Mouse (Mus musculus): ENCODE measurements around the gene Ap2a2. TPM values are rescaled to one million over a fixed set of nuclear protein-coding genes. Genes with fewer than 3 reads are reported as not detected.

The Ap2a2 gene
- polyA plus RNA-seq, 1 experiment from 2014 or later, result 91.6 TPM

DNA sequence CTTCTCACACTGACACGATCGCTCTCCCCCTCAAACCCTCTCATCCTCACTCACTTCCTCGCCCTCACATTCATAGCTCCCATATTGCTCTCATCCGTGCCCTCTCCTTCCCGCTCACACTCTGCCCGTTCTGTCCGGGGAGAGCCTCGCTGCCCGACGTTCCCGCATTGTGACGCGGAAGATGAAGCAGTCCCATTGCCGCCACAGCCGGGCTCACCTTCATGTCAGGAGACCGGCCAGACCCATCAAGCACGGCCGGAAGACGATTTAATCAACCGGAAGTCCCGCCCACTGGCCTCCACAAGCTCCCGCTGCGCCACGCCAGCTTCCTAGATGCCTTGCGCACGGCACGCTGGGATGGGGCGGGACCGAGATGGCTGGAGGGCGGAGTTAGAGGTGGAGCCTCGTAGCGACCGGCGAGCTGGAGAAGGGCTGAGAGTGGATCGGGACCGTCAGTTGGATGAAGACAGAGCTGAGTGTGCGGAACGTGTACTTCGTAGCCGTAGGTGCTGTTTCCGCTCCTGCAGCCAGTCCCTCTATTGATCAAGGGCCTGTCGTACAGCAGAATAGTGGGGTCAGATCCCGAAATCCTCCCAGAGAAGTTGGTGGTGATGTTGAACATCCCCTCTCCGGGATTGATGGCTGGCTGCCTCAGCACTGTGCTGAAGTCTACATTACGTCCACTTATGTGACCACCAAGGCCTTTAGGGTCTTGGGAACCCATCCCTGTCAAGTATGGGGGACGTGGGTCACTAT lies 22.2 kb upstream of the Ap2a2 start, which contains the start of gene Chid1:
Chid1 (minus strand) TSS at position 302 of the 756 bp plus-strand sequence.
- H3K27ac ChIP-seq, result peak within 1 kb of the TSS; percentile 79
- H3K9ac ChIP-seq, result peak within 1 kb of the TSS; percentile 87
- H3K4me3 ChIP-seq, result peak within 1 kb of the TSS; percentile 78
- no peaks in the 10 kb centered on the region for H3K27me3 ChIP-seq (replicated peaks)
- no peaks in the 10 kb centered on the region for H3K9me3 ChIP-seq (replicated peaks)
- H3K4me1 ChIP-seq, result peaks cover 34% of the 10 kb centered on the region
- ATAC-seq, result peak; percentile 96
- H3K36me3 ChIP-seq, result 0 out of 2 replicates have a peak, but pooled peaks cover 5% of the 10 kb centered on the region
- H3K4me2 ChIP-seq, result peak within 1 kb of the TSS; percentile 96
- WGBS (ENCODE audit: insufficient replicate concordance), result under 1% methylated on average over 46 of the region's 46 CpGs

DNA sequence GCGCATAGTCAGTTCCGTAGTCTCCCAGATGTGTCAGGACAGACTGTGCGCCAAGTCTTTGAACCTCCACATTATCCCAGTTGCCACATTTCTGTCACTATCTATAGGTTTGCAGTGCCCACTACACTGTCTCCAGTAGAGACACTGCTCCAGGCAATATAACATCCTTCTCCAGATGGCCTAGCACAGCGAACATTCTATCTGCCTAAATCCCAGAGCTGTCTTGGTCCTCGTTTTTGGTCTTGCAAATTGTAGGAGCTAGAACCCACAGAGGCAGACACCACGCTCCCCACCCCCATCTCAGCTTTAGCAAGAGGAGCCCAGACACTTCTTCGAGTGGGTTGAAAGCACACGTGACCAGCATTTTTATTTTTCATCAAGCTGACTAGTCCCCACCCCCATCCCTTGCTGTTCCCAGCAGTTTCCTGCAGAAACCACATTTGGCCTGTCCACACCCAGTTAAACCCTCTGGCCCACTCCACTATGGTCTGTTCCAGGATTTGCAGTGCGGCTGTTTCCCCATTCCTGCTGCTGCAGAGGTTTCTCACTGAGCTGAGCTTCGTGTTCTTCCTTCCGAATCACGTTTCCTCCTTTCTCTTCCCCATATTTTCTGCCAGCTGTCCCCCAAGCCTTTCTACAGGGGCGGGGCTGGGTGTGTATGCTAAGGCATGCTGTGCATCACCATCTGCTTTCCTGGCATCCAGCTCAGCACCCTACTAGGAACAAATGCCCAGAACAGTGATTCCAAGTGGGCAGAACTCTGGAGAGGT lies 21.5 kb upstream of the Ap2a2 start:
- H3K9ac ChIP-seq, result peak overlapping the region; percentile 87
- 24% methylated on average over 13 of the region's 13 CpGs for WGBS (ENCODE audit: insufficient replicate concordance)
- peak overlapping the region; percentile 78 for H3K4me3 ChIP-seq
- no peaks in the 10 kb centered on the region for H3K27me3 ChIP-seq (replicated peaks)
- H3K27ac ChIP-seq, result peak overlapping the region; percentile 79
- H3K9me3 ChIP-seq (replicated peaks), result no peaks in the 10 kb centered on the region
- H3K4me2 ChIP-seq, result peak overlapping the region; percentile 96
- peak; percentile 62 for ATAC-seq
- H3K36me3 ChIP-seq, result 0 out of 2 replicates have a peak, but pooled peaks cover 5% of the 10 kb centered on the region
- H3K4me1 ChIP-seq, result peaks cover 32% of the 10 kb centered on the region

DNA sequence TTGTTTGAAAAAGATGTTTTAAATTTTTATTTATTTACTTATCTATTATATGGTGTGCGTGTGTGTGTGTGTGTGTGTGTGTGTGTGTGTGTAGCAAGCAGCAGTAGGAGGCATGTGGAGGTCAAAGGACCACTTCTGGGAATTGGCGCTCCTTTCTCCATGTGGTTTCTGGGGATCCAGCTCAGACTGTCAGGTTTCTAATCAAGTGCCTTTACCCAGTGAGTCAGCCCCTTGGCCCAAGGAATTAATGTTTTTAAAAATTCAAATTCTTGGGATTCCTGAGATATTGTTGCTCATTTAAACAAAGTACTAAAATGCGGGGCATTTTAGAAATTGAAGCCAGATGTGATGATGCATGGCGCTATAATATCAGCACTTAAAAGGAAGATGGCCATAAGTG lies 20.3 kb upstream of the Ap2a2 start:
- Histone ChIP-seq H3K27ac (no peak overlapping the region), H3K27me3 (replicated peaks) (no peaks in the 10 kb centered on the region), H3K4me3 (no peak overlapping the region), H3K4me1 (peaks cover 32% of the 10 kb centered on the region), H3K9me3 (replicated peaks) (no peaks in the 10 kb centered on the region), H3K4me2 (no peak overlapping the region), H3K9ac (no peak overlapping the region), H3K36me3 (0 out of 2 replicates have a peak, but pooled peaks cover 1% of the 10 kb centered on the region)
- 81% methylated on average over 4 of the region's 4 CpGs for WGBS (ENCODE audit: insufficient replicate concordance)
- no peak for ATAC-seq

DNA sequence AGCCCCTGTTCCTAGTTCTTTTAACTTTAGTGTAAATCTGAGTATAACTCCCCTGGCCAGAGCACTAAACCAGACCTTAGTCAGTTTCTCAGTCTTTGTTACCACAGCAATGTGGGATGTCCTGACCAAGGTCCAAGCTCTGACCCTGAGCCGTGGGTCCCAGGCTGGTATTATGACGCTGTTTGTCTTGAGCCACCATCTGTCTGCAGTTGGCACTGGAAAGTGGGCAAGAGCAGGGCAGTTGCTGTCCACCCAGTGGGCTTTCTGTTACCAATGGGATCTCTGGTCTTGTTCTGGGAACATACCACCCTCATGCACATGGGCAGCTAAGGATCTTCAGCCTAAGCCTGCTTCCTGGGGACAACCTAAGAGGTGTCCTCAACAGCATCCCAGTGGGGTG lies 19.4 kb upstream of the Ap2a2 start:
- H3K27ac ChIP-seq, result no peak overlapping the region
- no peaks in the 10 kb centered on the region for H3K36me3 ChIP-seq
- WGBS (ENCODE audit: insufficient replicate concordance), result 76% methylated on average over 2 of the region's 2 CpGs
- no peak overlapping the region for H3K9ac ChIP-seq
- no peak overlapping the region for H3K4me2 ChIP-seq
- ATAC-seq, result no peak
- H3K4me1 ChIP-seq, result peaks cover 31% of the 10 kb centered on the region
- no peaks in the 10 kb centered on the region for H3K27me3 ChIP-seq (replicated peaks)
- H3K4me3 ChIP-seq, result no peak overlapping the region
- H3K9me3 ChIP-seq (replicated peaks), result no peaks in the 10 kb centered on the region

DNA sequence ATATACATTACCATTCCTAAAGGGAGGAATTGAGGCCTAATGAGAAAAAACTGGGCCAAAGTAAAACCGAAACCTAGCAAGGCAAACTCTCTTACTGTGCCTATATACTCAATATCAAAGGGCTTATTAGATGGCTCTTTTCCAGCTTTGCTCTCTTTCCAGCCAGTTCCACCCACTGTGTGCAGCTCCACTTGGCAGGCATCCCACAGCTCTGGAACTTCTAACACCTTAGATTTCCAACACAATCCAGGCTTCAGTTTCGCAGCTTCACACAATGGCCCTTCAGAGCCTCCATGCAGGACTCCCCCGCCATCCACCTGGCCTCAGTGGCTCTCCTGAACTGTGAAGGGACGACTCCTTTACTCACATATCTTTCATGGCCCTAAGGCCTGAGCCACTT lies 17.3 kb upstream of the Ap2a2 start:
- Histone ChIP-seq H3K27ac (no peak overlapping the region), H3K4me3 (no peak overlapping the region), H3K36me3 (no peaks in the 10 kb centered on the region), H3K9ac (no peak overlapping the region), H3K27me3 (replicated peaks) (no peaks in the 10 kb centered on the region), H3K4me1 (peaks cover 15% of the 10 kb centered on the region), H3K9me3 (replicated peaks) (no peaks in the 10 kb centered on the region), H3K4me2 (no peak overlapping the region)
- ATAC-seq, result no peak
- WGBS (ENCODE audit: insufficient replicate concordance), result 76% methylated on average over 4 of the region's 4 CpGs

DNA sequence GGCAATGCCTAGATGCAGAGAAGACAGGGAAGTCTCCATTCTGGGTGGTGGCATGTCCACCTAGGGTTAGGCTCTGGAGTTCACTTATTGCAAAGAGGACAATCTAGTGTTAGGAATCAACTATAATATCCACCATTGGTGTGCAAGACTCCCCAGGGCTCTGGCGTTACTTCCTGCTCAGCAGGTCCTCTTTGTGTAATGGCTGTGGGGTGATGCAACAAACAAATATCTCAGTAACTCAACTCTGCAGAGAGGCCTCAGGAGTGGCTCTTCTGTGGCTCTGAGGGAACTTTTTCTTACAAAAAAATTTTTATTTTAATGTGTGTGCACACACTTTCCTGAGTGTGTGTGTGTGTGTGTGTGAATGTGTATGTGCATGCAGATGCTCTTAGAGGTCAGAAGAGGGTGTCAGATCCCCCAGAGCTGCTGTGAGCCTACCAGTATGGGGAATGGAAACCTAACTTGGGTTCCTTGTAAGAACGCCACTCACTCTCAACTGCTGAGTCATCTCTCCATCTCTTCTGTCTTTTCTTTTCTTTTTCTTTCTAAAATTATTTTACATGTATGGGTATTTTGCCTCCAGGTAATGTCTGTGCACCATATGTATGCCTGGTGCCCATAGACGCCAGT lies 12.4 kb upstream of the Ap2a2 start:
- Histone ChIP-seq H3K4me3 (no peak overlapping the region), H3K27ac (no peak overlapping the region), H3K4me2 (no peak overlapping the region), H3K9me3 (replicated peaks) (no peaks in the 10 kb centered on the region), H3K4me1 (no peaks in the 10 kb centered on the region), H3K36me3 (no peaks in the 10 kb centered on the region), H3K27me3 (replicated peaks) (no peaks in the 10 kb centered on the region), H3K9ac (no peak overlapping the region)
- ATAC-seq, result no peak
- WGBS (ENCODE audit: insufficient replicate concordance), result 66% methylated on average over 3 of the region's 3 CpGs

DNA sequence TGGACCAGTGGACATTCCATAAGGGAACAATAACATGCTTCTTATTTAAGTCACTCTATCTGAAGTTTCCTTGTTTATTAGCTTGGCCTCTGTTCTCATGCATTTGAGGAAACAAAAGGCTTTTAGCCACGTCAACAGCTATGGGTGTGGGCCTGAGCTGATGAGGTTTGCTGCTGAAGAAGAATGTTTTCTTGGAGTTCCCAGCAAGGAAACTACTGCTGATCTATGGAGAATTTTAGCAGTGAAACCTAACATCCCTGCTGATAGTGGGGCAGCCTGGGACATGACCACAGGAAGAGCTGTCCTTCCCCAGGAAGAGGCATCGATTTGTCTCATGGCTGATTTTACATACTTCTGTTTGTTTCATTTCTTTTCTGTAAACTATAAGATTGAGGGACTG lies 11.5 kb upstream of the Ap2a2 start:
- H3K9me3 ChIP-seq (replicated peaks), result no peaks in the 10 kb centered on the region
- 0 out of 2 replicates have a peak overlapping the region, but pooled peaks have one; percentile 3 for H3K27ac ChIP-seq
- no peak overlapping the region for H3K4me2 ChIP-seq
- H3K36me3 ChIP-seq, result no peaks in the 10 kb centered on the region
- no peak overlapping the region for H3K9ac ChIP-seq
- no peaks in the 10 kb centered on the region for H3K27me3 ChIP-seq (replicated peaks)
- H3K4me1 ChIP-seq, result no peaks in the 10 kb centered on the region; the same call in 1 of the 2 replicates
- no peak overlapping the region for H3K4me3 ChIP-seq
- no peak for ATAC-seq
- 57% methylated on average over 2 of the region's 2 CpGs for WGBS (ENCODE audit: insufficient replicate concordance)

DNA sequence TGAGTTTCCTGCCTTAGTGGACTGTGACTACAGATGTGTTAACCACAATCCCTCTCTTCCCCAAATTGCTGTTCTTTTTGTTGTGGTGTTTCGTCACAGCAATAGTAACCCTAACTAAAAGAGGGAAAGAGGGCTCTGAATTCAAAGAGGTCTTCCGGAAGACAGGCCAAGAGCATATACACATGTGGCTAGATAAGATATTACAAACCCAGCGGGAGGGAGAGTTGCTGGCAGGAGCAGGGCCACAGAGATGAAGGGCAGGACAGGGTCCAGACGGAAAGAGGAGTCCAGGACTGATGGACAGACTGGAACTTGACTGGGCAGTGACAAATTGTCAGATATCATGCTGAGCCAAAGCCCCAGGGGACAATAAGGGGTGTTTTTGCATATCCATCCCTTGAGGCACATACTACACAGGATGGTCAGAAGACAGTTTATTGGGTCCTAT lies 3.6 kb upstream of the Ap2a2 start:
- H3K4me2 ChIP-seq, result peak overlapping the region; percentile 90
- H3K9me3 ChIP-seq (replicated peaks), result no peaks in the 10 kb centered on the region
- H3K9ac ChIP-seq, result peak overlapping the region; percentile 99
- ATAC-seq, result peak; percentile 67
- H3K4me1 ChIP-seq, result peaks cover 68% of the 10 kb centered on the region
- WGBS (ENCODE audit: insufficient replicate concordance), result 16% methylated on average over 4 of the region's 4 CpGs
- H3K4me3 ChIP-seq, result peak overlapping the region; percentile 15
- H3K27me3 ChIP-seq (replicated peaks), result no peaks in the 10 kb centered on the region
- peak overlapping the region; percentile 98 for H3K27ac ChIP-seq
- H3K36me3 ChIP-seq, result no peaks in the 10 kb centered on the region

DNA sequence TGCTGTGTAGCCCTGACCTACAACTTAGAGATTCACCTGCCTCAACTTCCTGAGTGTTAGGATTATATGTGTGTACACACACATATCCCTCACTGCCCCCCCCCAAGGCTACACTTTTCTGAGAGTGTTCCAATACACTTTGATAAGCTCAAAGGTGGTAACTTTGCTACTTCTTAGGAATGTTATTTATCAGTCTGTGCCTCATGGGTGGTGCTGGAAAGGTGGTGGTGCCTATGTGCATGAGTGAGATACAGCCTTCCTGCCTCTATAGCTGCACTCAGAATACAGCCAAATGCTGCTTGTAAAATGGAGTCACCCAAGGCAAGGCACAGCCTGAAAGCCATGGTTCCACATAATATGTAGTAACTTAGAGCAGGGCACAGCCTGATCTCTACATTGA lies 3.0 kb upstream of the Ap2a2 start:
- H3K27me3 ChIP-seq (replicated peaks), result no peaks in the 10 kb centered on the region
- no peaks in the 10 kb centered on the region for H3K36me3 ChIP-seq
- peak overlapping the region; percentile 98 for H3K27ac ChIP-seq
- no peaks in the 10 kb centered on the region for H3K9me3 ChIP-seq (replicated peaks)
- peak overlapping the region; percentile 90 for H3K4me2 ChIP-seq
- H3K9ac ChIP-seq, result peak overlapping the region; percentile 99
- peak overlapping the region; percentile 15 for H3K4me3 ChIP-seq
- peak; percentile 75 for ATAC-seq
- peaks cover 74% of the 10 kb centered on the region for H3K4me1 ChIP-seq

DNA sequence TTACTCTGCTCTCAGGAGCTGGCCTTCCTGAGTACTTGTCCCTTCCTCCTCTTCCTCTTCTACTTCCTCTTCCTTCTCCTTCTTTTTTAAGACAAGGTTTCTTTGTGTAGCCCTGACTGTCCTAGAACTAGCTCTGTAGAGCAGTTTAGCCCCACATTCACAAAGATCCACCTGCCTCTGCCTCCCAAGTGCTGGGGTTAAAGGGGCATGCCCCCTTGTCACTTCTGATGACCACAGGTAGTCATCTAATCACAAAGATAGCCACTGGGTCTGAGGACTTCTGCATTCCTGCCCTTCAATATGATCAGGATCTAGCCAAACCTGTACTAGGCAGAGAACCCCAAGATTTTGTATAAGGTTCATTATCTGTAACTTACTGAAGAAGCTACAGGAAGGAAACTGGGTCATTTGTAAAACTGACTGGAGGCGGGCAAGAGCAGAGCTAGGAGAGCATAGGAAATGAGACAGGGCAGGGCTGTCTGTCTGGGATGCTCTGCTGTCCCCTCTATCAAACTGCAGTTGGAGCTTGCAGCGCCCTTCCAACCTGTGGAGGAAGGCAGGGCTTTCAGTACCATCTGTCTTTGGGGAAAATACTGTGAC lies 2.1 kb upstream of the Ap2a2 start:
- Histone ChIP-seq H3K4me3 (no peak overlapping the region), H3K27ac (peak overlapping the region; percentile 98), H3K4me2 (peak overlapping the region; percentile 90), H3K27me3 (replicated peaks) (no peaks in the 10 kb centered on the region), H3K9me3 (replicated peaks) (no peaks in the 10 kb centered on the region), H3K4me1 (peaks cover 83% of the 10 kb centered on the region), H3K9ac (peak overlapping the region; percentile 99), H3K36me3 (peaks cover 7% of the 10 kb centered on the region)
- 26% methylated on average over 2 of the region's 2 CpGs for WGBS (ENCODE audit: insufficient replicate concordance)
- no peak for ATAC-seq

DNA sequence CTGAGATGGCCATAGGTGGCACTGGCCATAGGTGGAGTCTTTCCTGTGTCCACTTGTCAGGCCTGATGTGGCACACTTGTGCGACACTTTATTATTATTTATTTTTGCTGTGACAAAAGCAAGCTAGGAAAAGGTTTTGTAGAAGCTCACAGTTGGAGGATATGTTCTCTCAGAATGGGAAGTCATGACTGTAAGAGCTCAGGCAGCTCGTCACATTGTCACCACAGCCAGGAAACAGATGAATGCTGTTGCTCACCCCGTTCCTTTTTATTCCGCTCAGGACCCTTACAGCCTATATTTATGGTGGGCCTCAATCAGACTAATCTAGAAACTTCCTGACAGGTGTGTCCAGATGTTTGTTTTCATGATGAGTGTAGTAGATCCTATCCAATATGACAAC lies 1.5 kb upstream of the Ap2a2 start:
- Histone ChIP-seq H3K4me3 (no peak overlapping the region), H3K27ac (peak overlapping the region; percentile 98), H3K27me3 (replicated peaks) (no peaks in the 10 kb centered on the region), H3K4me1 (peaks cover 90% of the 10 kb centered on the region), H3K9ac (peak overlapping the region; percentile 99), H3K36me3 (peaks cover 13% of the 10 kb centered on the region), H3K4me2 (peak overlapping the region; percentile 90; the same call in 1 of the 2 replicates), H3K9me3 (replicated peaks) (no peaks in the 10 kb centered on the region)
- WGBS (ENCODE audit: insufficient replicate concordance), result 58% methylated on average over 4 of the region's 4 CpGs
- ATAC-seq, result no peak

Data from liver, embryonic 12.5 days (tissue).